Mouse (Mus musculus) E14TG2a.4 (cell line): Measurements from ENCODE around the gene 2410137M14Rik.

Experiments used
- H3K27me3 ChIP-seq: 2 replicates; pipeline ENCODE4 v1.6.1; 2014; ENCODE audit warnings: low read length, control low read depth; ENCODE audit not compliant: insufficient read depth
- H3K36me3 ChIP-seq: 2 replicates; pipeline ENCODE4 v1.6.1; 2014; ENCODE audit warnings: low read length, control low read depth; ENCODE audit not compliant: insufficient read depth
- H3K4me1 ChIP-seq: replicated peaks from 2 replicates; pipeline ENCODE4 v1.6.1; 2014; ENCODE audit warnings: low read depth, low read length, control low read depth
- H3K4me3 ChIP-seq: replicated peaks from 2 replicates; pipeline ENCODE4 v1.5.1; 2014; ENCODE audit warnings: mild to moderate bottlenecking, low read length
- H3K9me3 ChIP-seq: 2 replicates; pipeline ENCODE4 v1.6.1; 2014; ENCODE audit warnings: low read length, control low read depth
- CTCF ChIP-seq: conservative IDR thresholded peaks from 2 replicates; pipeline ENCODE4 v1.5.1; 2014; ENCODE audit warnings: low read length
- NANOG ChIP-seq: IDR thresholded peaks from 2 replicates; pipeline ENCODE4 v1.6.1; 2014; ENCODE audit warnings: borderline replicate concordance, low read length, mixed read lengths
- POU5F1 ChIP-seq: IDR thresholded peaks from 2 replicates; pipeline ENCODE4 v1.6.1; 2014; ENCODE audit warnings: low read length, borderline replicate concordance

2410137M14Rik gene

GRCm38 (mm10) chr17:36948286-36948685, 32.8 kb downstream of the 2410137M14Rik start:
- Histone ChIP-seq H3K36me3 (peaks cover 27% of the 10 kb centered on the region), H3K4me1 (peaks cover 83% of the 10 kb centered on the region), H3K9me3 (no peaks in the 10 kb centered on the region), H3K4me3 (no peak overlapping the region), H3K27me3 (peaks cover 33% of the 10 kb centered on the region)
- TF ChIP-seq CTCF, result no peak
- no peak for TF ChIP-seq NANOG
- no peak for TF ChIP-seq POU5F1

- H3K36me3 ChIP-seq, result peaks cover 27% of the 10 kb centered on the region
- no peak for TF ChIP-seq CTCF
- TF ChIP-seq NANOG, result no peak
- no peak for TF ChIP-seq POU5F1
- no peaks in the 10 kb centered on the region for H3K9me3 ChIP-seq
- H3K4me3 ChIP-seq, result peak overlapping the region; percentile 80
- peaks cover 81% of the 10 kb centered on the region for H3K4me1 ChIP-seq
- peaks cover 44% of the 10 kb centered on the region for H3K27me3 ChIP-seq
These were observed 33.8 kb downstream of the 2410137M14Rik start for GRCm38 (mm10) chr17:36947051-36947819.

GRCm38 (mm10) chr17:36944121-36944775, 36.8 kb downstream of the 2410137M14Rik start:
- H3K4me3 ChIP-seq, result no peak overlapping the region
- no peak for TF ChIP-seq POU5F1
- TF ChIP-seq NANOG, result no peak
- TF ChIP-seq CTCF, result peak; percentile 74
- H3K4me1 ChIP-seq, result peaks cover 59% of the 10 kb centered on the region
- H3K36me3 ChIP-seq, result peaks cover 16% of the 10 kb centered on the region
- H3K27me3 ChIP-seq, result peaks cover 63% of the 10 kb centered on the region
- no peaks in the 10 kb centered on the region for H3K9me3 ChIP-seq

GRCm38 (mm10) chr17:36943691-36944090, 37.3 kb downstream of the 2410137M14Rik start:
- Histone ChIP-seq H3K9me3 (no peaks in the 10 kb centered on the region), H3K27me3 (peaks cover 67% of the 10 kb centered on the region), H3K4me3 (peak overlapping the region; percentile 77), H3K4me1 (peaks cover 54% of the 10 kb centered on the region), H3K36me3 (peaks cover 11% of the 10 kb centered on the region)
- no peak for TF ChIP-seq POU5F1
- TF ChIP-seq NANOG, result no peak
- no peak for TF ChIP-seq CTCF

GRCm38 (mm10) chr17:36942791-36943471, 38.1 kb downstream of the 2410137M14Rik start, which contains the start of gene Rnf39:
Gene Rnf39 (plus strand): TSS chr17:36942918.
- Histone ChIP-seq H3K36me3 (0 out of 2 replicates have a peak, but pooled peaks cover 4% of the 10 kb centered on the region), H3K4me3 (peak within 1 kb of the TSS; percentile 77), H3K4me1 (peaks cover 50% of the 10 kb centered on the region), H3K9me3 (no peaks in the 10 kb centered on the region), H3K27me3 (peaks cover 65% of the 10 kb centered on the region)
- TF ChIP-seq NANOG (no peak), CTCF (no peak), POU5F1 (no peak)

GRCm38 (mm10) chr17:36942391-36942790, 38.6 kb downstream of the 2410137M14Rik start:
- Histone ChIP-seq H3K36me3 (0 out of 2 replicates have a peak, but pooled peaks cover 4% of the 10 kb centered on the region), H3K4me1 (peaks cover 50% of the 10 kb centered on the region)
- TF ChIP-seq POU5F1 (no peak), CTCF (no peak), NANOG (no peak)

GRCm38 (mm10) chr17:36938056-36938455, 43.0 kb downstream of the 2410137M14Rik start:
- peaks cover 40% of the 10 kb centered on the region for H3K27me3 ChIP-seq
- H3K9me3 ChIP-seq, result no peaks in the 10 kb centered on the region
- peaks cover 17% of the 10 kb centered on the region for H3K4me1 ChIP-seq
- H3K4me3 ChIP-seq, result no peak overlapping the region
- no peaks in the 10 kb centered on the region for H3K36me3 ChIP-seq
- TF ChIP-seq POU5F1 (no peak), CTCF (no peak), NANOG (no peak)

More at GRCm38 (mm10) chr17:36942391-36942790, 38.6 kb downstream of the 2410137M14Rik start:
- Histone ChIP-seq H3K4me3 (peak overlapping the region; percentile 77), H3K27me3 (peaks cover 63% of the 10 kb centered on the region), H3K9me3 (no peaks in the 10 kb centered on the region)

GRCm38 (mm10) chr17:36931806-36932205, 49.2 kb downstream of the 2410137M14Rik start:
- Histone ChIP-seq H3K4me3 (no peak overlapping the region), H3K27me3 (peaks cover 8% of the 10 kb centered on the region), H3K36me3 (no peaks in the 10 kb centered on the region), H3K9me3 (no peaks in the 10 kb centered on the region), H3K4me1 (peaks cover 27% of the 10 kb centered on the region)
- TF ChIP-seq NANOG (no peak), POU5F1 (no peak), CTCF (no peak)
